Mouse (Mus musculus) heart, embryonic 16.5 days (tissue): ENCODE measurements around the gene Ldhal6b. TPM values are rescaled to one million over a fixed set of nuclear protein-coding genes. Genes with fewer than 3 reads are reported as not detected.

Experiments used
- ATAC-seq: fragments of 200-750 bp; cut with Nextera tagmentation; replicated peaks from 2 replicates; pipeline ENCODE4 v1.8.0; 2017; ENCODE audit warnings: moderate number of reproducible peaks; ENCODE audit not compliant: insufficient read depth, low FRiP score; ENCODE audit errors: extremely low read depth
- H3K27ac ChIP-seq: fragments of 300-500 bp; sonication (generic); 2 replicates; pipeline ENCODE4 v1.5.1; 2014; ENCODE audit warnings: mild to moderate bottlenecking, low read length, control low read depth, moderate library complexity
- H3K27me3 ChIP-seq: fragments of 300-500 bp; sonication (generic); 2 replicates; pipeline ENCODE4 v1.6.1; 2014; ENCODE audit warnings: low read length, mixed read lengths; ENCODE audit not compliant: control insufficient read depth, insufficient read depth
- H3K36me3 ChIP-seq: fragments of 300-500 bp; sonication (generic); 2 replicates; pipeline ENCODE4 v1.6.1; 2014; ENCODE audit not compliant: control insufficient read depth, insufficient read depth
- H3K4me1 ChIP-seq: fragments of 300-500 bp; sonication (generic); 2 replicates; pipeline ENCODE4 v1.6.1; 2014; ENCODE audit warnings: low read length, mixed read lengths; ENCODE audit not compliant: control insufficient read depth, insufficient read depth
- H3K4me2 ChIP-seq: fragments of 300-500 bp; sonication (generic); 2 replicates; pipeline ENCODE4 v1.6.1; 2014; ENCODE audit warnings: low read depth, mild to moderate bottlenecking, control low read depth, low read length
- H3K4me3 ChIP-seq: fragments of 300-500 bp; sonication (generic); 2 replicates; pipeline ENCODE4 v1.5.1; 2014; ENCODE audit warnings: mild to moderate bottlenecking, control low read depth, low read length
- H3K9ac ChIP-seq: fragments of 300-500 bp; sonication (generic); 2 replicates; pipeline ENCODE4 v1.6.1; 2014; ENCODE audit warnings: low read length, control low read depth
- H3K9me3 ChIP-seq: fragments of 300-500 bp; sonication (generic); replicated peaks from 2 replicates; pipeline ENCODE4 v1.6.1; 2016; ENCODE audit warnings: low read length; ENCODE audit not compliant: control insufficient read depth
- WGBS: fragments of 180-500 bp; shearing (Covaris S2); extraction: QIAGEN DNeasy Blood & Tissue Kit; methylation state at CpG from one replicate; pipeline ENCODE4 v1.1.7; 2014; 5-methylcytosine and 5-hydroxymethylcytosine counted together
- polyA plus RNA-seq: library from polyadenylated mRNA; unstranded; fragments of >200 nt; fragmentation: Nextera tagmentation; extraction: Ambion mirVana; gene quantifications from 2 replicates; pipeline ENCODE4 v1.2.1, GENCODE M21; 2015

Gene Ldhal6b
- polyA plus RNA-seq, 1 experiment from 2014 or later = not detected

GRCm38 (mm10) chr17:5414041-5414440, 4.5 kb downstream of the Ldhal6b start:
- 85% methylated on average over 3 of the region's 3 CpGs for WGBS
- Histone ChIP-seq H3K4me1 (no peaks in the 10 kb centered on the region), H3K9me3 (no peaks in the 10 kb centered on the region), H3K4me2 (no peak overlapping the region), H3K9ac (no peak overlapping the region), H3K27me3 (no peaks in the 10 kb centered on the region), H3K27ac (no peak overlapping the region), H3K36me3 (peaks cover 20% of the 10 kb centered on the region), H3K4me3 (no peak overlapping the region)
- ATAC-seq = no peak

- no peaks in the 10 kb centered on the region for H3K9me3 ChIP-seq
- no peak overlapping the region for H3K4me2 ChIP-seq
- H3K9ac ChIP-seq = no peak overlapping the region
- peaks cover 19% of the 10 kb centered on the region for H3K36me3 ChIP-seq
- H3K4me3 ChIP-seq = no peak overlapping the region
- no peak overlapping the region for H3K27ac ChIP-seq
- WGBS = 86% methylated on average over 13 of the region's 13 CpGs
- no peak for ATAC-seq
- H3K27me3 ChIP-seq = no peaks in the 10 kb centered on the region
- no peaks in the 10 kb centered on the region for H3K4me1 ChIP-seq
These were observed 5.2 kb downstream of the Ldhal6b start for GRCm38 (mm10) chr17:5413350-5413749.

GRCm38 (mm10) chr17:5412740-5413139, 5.8 kb downstream of the Ldhal6b start:
- Histone ChIP-seq H3K36me3 (peaks cover 13% of the 10 kb centered on the region), H3K9me3 (no peaks in the 10 kb centered on the region), H3K9ac (no peak overlapping the region), H3K4me2 (no peak overlapping the region), H3K4me1 (no peaks in the 10 kb centered on the region), H3K27me3 (no peaks in the 10 kb centered on the region), H3K4me3 (no peak overlapping the region), H3K27ac (no peak overlapping the region)
- 84% methylated on average over 7 of the region's 7 CpGs for WGBS
- ATAC-seq = no peak

GRCm38 (mm10) chr17:5412301-5412700, 6.3 kb downstream of the Ldhal6b start:
- peaks cover 2% of the 10 kb centered on the region; the same call in 1 of the 2 replicates for H3K27me3 ChIP-seq
- no peak overlapping the region for H3K27ac ChIP-seq
- no peak for ATAC-seq
- no peak overlapping the region for H3K4me2 ChIP-seq
- WGBS = 92% methylated on average over 8 of the region's 8 CpGs
- peaks cover 9% of the 10 kb centered on the region for H3K36me3 ChIP-seq
- H3K4me3 ChIP-seq = no peak overlapping the region
- no peaks in the 10 kb centered on the region for H3K9me3 ChIP-seq
- H3K4me1 ChIP-seq = no peaks in the 10 kb centered on the region
- H3K9ac ChIP-seq = no peak overlapping the region

GRCm38 (mm10) chr17:5411205-5411604, 7.4 kb downstream of the Ldhal6b start:
- no peak for ATAC-seq
- no peak overlapping the region for H3K4me3 ChIP-seq
- H3K4me2 ChIP-seq = no peak overlapping the region
- H3K36me3 ChIP-seq = peaks cover 8% of the 10 kb centered on the region
- H3K9me3 ChIP-seq = no peaks in the 10 kb centered on the region
- H3K27me3 ChIP-seq = peaks cover 2% of the 10 kb centered on the region; the same call in 1 of the 2 replicates
- 88% methylated on average over 17 of the region's 17 CpGs for WGBS
- H3K27ac ChIP-seq = no peak overlapping the region
- no peak overlapping the region for H3K9ac ChIP-seq
- peaks cover 4% of the 10 kb centered on the region; the same call in 1 of the 2 replicates for H3K4me1 ChIP-seq

- H3K9ac ChIP-seq = no peak overlapping the region
- peaks cover 4% of the 10 kb centered on the region; the same call in 1 of the 2 replicates for H3K4me1 ChIP-seq
- no peaks in the 10 kb centered on the region for H3K9me3 ChIP-seq
- no peak overlapping the region for H3K27ac ChIP-seq
- H3K4me2 ChIP-seq = no peak overlapping the region
- peaks cover 6% of the 10 kb centered on the region for H3K27me3 ChIP-seq
- peaks cover 8% of the 10 kb centered on the region for H3K36me3 ChIP-seq
- WGBS = 75% methylated on average over 4 of the region's 4 CpGs
- no peak overlapping the region for H3K4me3 ChIP-seq
- ATAC-seq = no peak
These were observed 8.2 kb downstream of the Ldhal6b start for GRCm38 (mm10) chr17:5410336-5410735.

GRCm38 (mm10) chr17:5407030-5407429, 11.5 kb downstream of the Ldhal6b start:
- Histone ChIP-seq H3K36me3 (peaks cover 6% of the 10 kb centered on the region), H3K27ac (no peak overlapping the region), H3K9ac (no peak overlapping the region), H3K27me3 (peaks cover 14% of the 10 kb centered on the region), H3K4me3 (no peak overlapping the region), H3K4me2 (0 out of 2 replicates have a peak overlapping the region, but pooled peaks have one; percentile 35), H3K9me3 (no peaks in the 10 kb centered on the region), H3K4me1 (peaks cover 4% of the 10 kb centered on the region; the same call in 1 of the 2 replicates)
- no peak for ATAC-seq
- WGBS = 50% methylated on average over 6 of the region's 6 CpGs

- peak overlapping the region; percentile 35; the same call in 1 of the 2 replicates for H3K4me2 ChIP-seq
- H3K4me3 ChIP-seq = no peak overlapping the region
- WGBS = 27% methylated on average over 10 of the region's 10 CpGs
These were observed 12.0 kb downstream of the Ldhal6b start for GRCm38 (mm10) chr17:5406566-5406965.

GRCm38 (mm10) chr17:5403885-5404284, 14.7 kb downstream of the Ldhal6b start:
- H3K4me1 ChIP-seq = peaks cover 4% of the 10 kb centered on the region; the same call in 1 of the 2 replicates
- H3K27ac ChIP-seq = no peak overlapping the region
- H3K36me3 ChIP-seq = no peaks in the 10 kb centered on the region
- no peak overlapping the region for H3K9ac ChIP-seq
- H3K27me3 ChIP-seq = peaks cover 14% of the 10 kb centered on the region
- no peak for ATAC-seq
- H3K4me3 ChIP-seq = no peak overlapping the region
- WGBS = 80% methylated on average over 6 of the region's 6 CpGs
- H3K9me3 ChIP-seq = no peaks in the 10 kb centered on the region
- H3K4me2 ChIP-seq = no peak overlapping the region

More at GRCm38 (mm10) chr17:5406566-5406965, 12.0 kb downstream of the Ldhal6b start:
- ATAC-seq = no peak
- Histone ChIP-seq H3K9me3 (no peaks in the 10 kb centered on the region), H3K27ac (no peak overlapping the region), H3K9ac (no peak overlapping the region), H3K4me1 (peaks cover 4% of the 10 kb centered on the region; the same call in 1 of the 2 replicates), H3K36me3 (peaks cover 6% of the 10 kb centered on the region), H3K27me3 (peaks cover 14% of the 10 kb centered on the region)
